Mouse (Mus musculus): ENCODE measurements at regions not wholly inside any gene's neighbourhood (a gene's known extent, or its start where the extent isn't known, plus 50 kb on each side); places are given as distances from the start of the nearest gene placed in this dataset.
A peak's percentile ranks its signal among the peaks of the same experiment; 100 is the strongest.

- Histone ChIP-seq H3K4me3 (ENCODE audit: insufficient read depth, low read depth, low read length) (no peak overlapping the region), H3K27me3 (replicated peaks; ENCODE audit: control insufficient read depth, insufficient read depth, low read length) (0 out of 2 replicates have a peak, but pooled peaks cover 4% of the 10 kb centered on the region), H3K36me3 (ENCODE audit: control insufficient read depth, insufficient read depth, low read length) (no peaks in the 10 kb centered on the region), H3K4me1 (ENCODE audit: control insufficient read depth, insufficient read depth, low read length) (no peaks in the 10 kb centered on the region; the same call in 1 of the 2 replicates), H3K27ac (ENCODE audit: insufficient read depth, low read depth, low read length) (no peak overlapping the region)
- TF ChIP-seq POLR2A (IDR thresholded peaks at IDR 0.05; ENCODE audit: low read depth, low read length) (no peak), CTCF (conservative IDR thresholded peaks at IDR 0.05; ENCODE audit: insufficient read depth, insufficient read length, low read depth, low read length) (no peak)
- DNase-seq: no peak
- 14% methylated on average over 9 of the region's 9 CpGs for WGBS
Measured at GRCm38 (mm10) chr6:71012436-71012822, 56.1 kb downstream of the Foxi3 start.

- Histone ChIP-seq H3K27me3 (replicated peaks; ENCODE audit: control insufficient read depth, insufficient read depth, low read length) (0 out of 2 replicates have a peak, but pooled peaks cover 4% of the 10 kb centered on the region), H3K4me3 (ENCODE audit: insufficient read depth, low read depth, low read length) (peak overlapping the region; percentile 34; the same call in 1 of the 2 replicates), H3K27ac (ENCODE audit: insufficient read depth, low read depth, low read length) (no peak overlapping the region), H3K36me3 (ENCODE audit: control insufficient read depth, insufficient read depth, low read length) (no peaks in the 10 kb centered on the region), H3K4me1 (ENCODE audit: control insufficient read depth, insufficient read depth, low read length) (no peaks in the 10 kb centered on the region; the same call in 1 of the 2 replicates)
- peak; percentile 31 for DNase-seq
- TF ChIP-seq CTCF (conservative IDR thresholded peaks at IDR 0.05; ENCODE audit: insufficient read depth, insufficient read length, low read depth, low read length): peak; percentile 70
- TF ChIP-seq POLR2A (IDR thresholded peaks at IDR 0.05; ENCODE audit: low read depth, low read length): no peak
- WGBS: under 1% methylated on average over 38 of the region's 38 CpGs
Measured at GRCm38 (mm10) chr6:71012823-71013461, 56.6 kb downstream of the Foxi3 start.

DNA sequence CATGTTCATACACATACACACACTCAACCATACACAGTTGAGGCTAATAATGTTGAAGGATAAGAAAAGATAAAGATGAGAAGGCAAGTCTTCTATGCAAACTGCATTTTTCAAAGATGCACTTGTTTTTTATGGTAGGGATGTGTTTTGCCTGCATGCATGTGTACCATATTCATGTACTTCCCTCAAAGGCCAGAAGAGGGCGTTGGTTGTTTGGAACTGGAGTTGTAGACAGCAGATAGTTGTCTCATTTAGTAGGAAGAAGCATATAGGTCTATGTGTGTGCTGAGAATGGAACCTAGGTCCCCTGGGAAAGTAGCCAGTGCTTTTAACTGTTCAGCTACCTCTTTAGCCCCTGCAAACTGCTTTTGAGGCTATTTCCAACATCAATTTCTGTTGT lies 60.1 kb downstream of the Foxi3 start:
- Histone ChIP-seq H3K4me1 (ENCODE audit: control insufficient read depth, insufficient read depth, low read length) (no peaks in the 10 kb centered on the region; the same call in 1 of the 2 replicates), H3K36me3 (ENCODE audit: control insufficient read depth, insufficient read depth, low read length) (no peaks in the 10 kb centered on the region), H3K27me3 (replicated peaks; ENCODE audit: control insufficient read depth, insufficient read depth, low read length) (0 out of 2 replicates have a peak, but pooled peaks cover 4% of the 10 kb centered on the region), H3K4me3 (ENCODE audit: insufficient read depth, low read depth, low read length) (no peak overlapping the region), H3K27ac (ENCODE audit: insufficient read depth, low read depth, low read length) (no peak overlapping the region)
- TF ChIP-seq POLR2A (IDR thresholded peaks at IDR 0.05; ENCODE audit: low read depth, low read length): no peak
- no peak for TF ChIP-seq CTCF (conservative IDR thresholded peaks at IDR 0.05; ENCODE audit: insufficient read depth, insufficient read length, low read depth, low read length)
- DNase-seq: no peak
- WGBS: 10% methylated on average over 1 of the region's 1 CpGs

DNA sequence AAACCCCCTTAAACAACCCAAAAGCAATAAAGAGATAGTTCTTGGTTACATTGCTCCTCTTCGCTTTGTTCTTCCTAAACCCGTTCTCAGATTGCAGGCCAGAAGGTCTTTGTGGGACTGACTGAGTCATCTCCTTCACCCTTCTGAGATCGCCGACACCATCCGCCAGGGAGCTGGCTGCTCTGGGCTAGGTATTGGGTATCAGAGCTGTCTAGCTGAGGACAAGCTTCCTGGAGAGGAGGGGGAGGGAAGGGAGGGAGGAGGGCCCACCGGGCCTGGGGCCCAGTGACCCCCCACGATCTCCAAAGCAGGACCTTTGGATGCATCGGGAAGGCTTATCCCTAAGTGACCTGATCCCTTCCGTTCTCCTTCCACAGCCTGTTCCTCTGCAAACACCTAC lies 65.0 kb downstream of the Foxi3 start:
- Histone ChIP-seq H3K27me3 (replicated peaks; ENCODE audit: control insufficient read depth, insufficient read depth, low read length) (no peaks in the 10 kb centered on the region), H3K4me3 (ENCODE audit: insufficient read depth, low read depth, low read length) (no peak overlapping the region), H3K4me1 (ENCODE audit: control insufficient read depth, insufficient read depth, low read length) (no peaks in the 10 kb centered on the region), H3K27ac (ENCODE audit: insufficient read depth, low read depth, low read length) (no peak overlapping the region), H3K36me3 (ENCODE audit: control insufficient read depth, insufficient read depth, low read length) (no peaks in the 10 kb centered on the region)
- no peak for TF ChIP-seq POLR2A (IDR thresholded peaks at IDR 0.05; ENCODE audit: low read depth, low read length)
- no peak for TF ChIP-seq CTCF (conservative IDR thresholded peaks at IDR 0.05; ENCODE audit: insufficient read depth, insufficient read length, low read depth, low read length)
- no peak for DNase-seq
- WGBS: 43% methylated on average over 9 of the region's 9 CpGs

- WGBS: 87% methylated on average over 4 of the region's 4 CpGs
- no peak overlapping the region for H3K4me3 ChIP-seq (ENCODE audit: insufficient read depth, low read depth, low read length)
- DNase-seq: no peak
- no peaks in the 10 kb centered on the region for H3K27me3 ChIP-seq (replicated peaks; ENCODE audit: control insufficient read depth, insufficient read depth, low read length)
- no peaks in the 10 kb centered on the region for H3K4me1 ChIP-seq (ENCODE audit: control insufficient read depth, insufficient read depth, low read length)
- no peaks in the 10 kb centered on the region for H3K36me3 ChIP-seq (ENCODE audit: control insufficient read depth, insufficient read depth, low read length)
- TF ChIP-seq CTCF (conservative IDR thresholded peaks at IDR 0.05; ENCODE audit: insufficient read depth, insufficient read length, low read depth, low read length): no peak
- no peak for TF ChIP-seq POLR2A (IDR thresholded peaks at IDR 0.05; ENCODE audit: low read depth, low read length)
- H3K27ac ChIP-seq (ENCODE audit: insufficient read depth, low read depth, low read length): no peak overlapping the region
Measured at GRCm38 (mm10) chr6:71025472-71025871, 69.1 kb downstream of the Foxi3 start.

DNA sequence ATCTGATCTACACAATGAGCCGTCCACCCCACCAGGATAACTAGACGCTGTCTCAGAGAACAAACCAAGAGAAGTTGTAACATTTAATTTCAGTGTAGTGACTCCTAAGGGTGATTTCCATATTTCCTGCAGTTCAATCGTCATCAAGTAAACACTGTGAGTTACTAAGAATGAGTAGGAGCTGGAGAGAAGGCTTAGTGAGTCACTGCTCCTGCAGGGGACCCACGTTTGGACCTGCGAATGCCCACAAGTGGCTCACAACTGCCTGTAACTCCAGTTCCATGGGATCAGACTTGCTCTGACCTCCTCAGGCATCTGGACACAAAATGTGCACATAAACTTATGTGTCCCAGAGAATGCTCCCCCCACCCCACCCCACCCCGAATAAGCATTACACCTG lies 73.3 kb downstream of the Foxi3 start:
- 83% methylated on average over 6 of the region's 6 CpGs for WGBS
- Histone ChIP-seq H3K4me3 (ENCODE audit: insufficient read depth, low read depth, low read length) (no peak overlapping the region), H3K36me3 (ENCODE audit: control insufficient read depth, insufficient read depth, low read length) (no peaks in the 10 kb centered on the region), H3K27ac (ENCODE audit: insufficient read depth, low read depth, low read length) (no peak overlapping the region), H3K4me1 (ENCODE audit: control insufficient read depth, insufficient read depth, low read length) (no peaks in the 10 kb centered on the region), H3K27me3 (replicated peaks; ENCODE audit: control insufficient read depth, insufficient read depth, low read length) (no peaks in the 10 kb centered on the region)
- TF ChIP-seq CTCF (conservative IDR thresholded peaks at IDR 0.05; ENCODE audit: insufficient read depth, insufficient read length, low read depth, low read length) (no peak), POLR2A (IDR thresholded peaks at IDR 0.05; ENCODE audit: low read depth, low read length) (no peak)
- no peak for DNase-seq

DNA sequence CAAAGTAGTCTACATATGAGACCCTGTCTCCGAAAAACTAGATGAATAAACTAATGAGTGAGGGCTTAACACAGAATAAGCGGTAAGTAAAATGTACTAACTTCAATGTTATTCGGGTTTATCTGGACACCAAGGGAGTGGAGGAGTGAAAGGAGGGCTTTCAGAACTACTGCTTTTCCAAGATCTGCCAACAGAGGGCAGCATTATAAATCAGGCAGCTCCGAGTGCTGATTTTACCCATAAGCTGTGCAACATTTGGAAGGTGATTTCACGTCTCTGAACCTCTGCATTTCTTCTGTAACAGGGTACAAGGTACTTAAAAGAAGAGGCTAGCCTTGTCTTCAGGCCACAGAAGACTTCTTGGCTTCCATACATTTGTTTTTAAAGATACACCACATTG lies 74.2 kb downstream of the Foxi3 start:
- TF ChIP-seq CTCF (conservative IDR thresholded peaks at IDR 0.05; ENCODE audit: insufficient read depth, insufficient read length, low read depth, low read length) (peak; percentile 44), POLR2A (IDR thresholded peaks at IDR 0.05; ENCODE audit: low read depth, low read length) (no peak)
- peak; percentile 40 for DNase-seq
- H3K4me1 ChIP-seq (ENCODE audit: control insufficient read depth, insufficient read depth, low read length): no peaks in the 10 kb centered on the region
- no peaks in the 10 kb centered on the region for H3K27me3 ChIP-seq (replicated peaks; ENCODE audit: control insufficient read depth, insufficient read depth, low read length)
- no peak overlapping the region for H3K4me3 ChIP-seq (ENCODE audit: insufficient read depth, low read depth, low read length)
- H3K27ac ChIP-seq (ENCODE audit: insufficient read depth, low read depth, low read length): no peak overlapping the region
- WGBS: 80% methylated on average over 5 of the region's 5 CpGs
- H3K36me3 ChIP-seq (ENCODE audit: control insufficient read depth, insufficient read depth, low read length): no peaks in the 10 kb centered on the region
